Mouse (Mus musculus) adrenal gland, adult 2 months (tissue): ENCODE data around the gene Col3a1. TPM values are rescaled to one million over a fixed set of nuclear protein-coding genes. Genes with fewer than 3 reads are reported as not detected.
A peak's percentile ranks its signal among the peaks of the same experiment; 100 is the strongest.

Experiments
- DNase-seq: peaks from one replicate; pipeline ENCODE4 v3.0.0; 2021
- long read RNA-seq: library from polyadenylated mRNA; stranded (forward); transcript quantifications from one replicate; pipeline ENCODE4 v2.0.0, GENCODE M21; 2021
- polyA plus RNA-seq: library from polyadenylated mRNA; depleted of rRNA; stranded (reverse); fragments of >200 nt; gene quantifications from 2 replicates; pipeline ENCODE4 v1.2.3, GENCODE M21; 2012; rRNA removed
- total RNA-seq, 2 experiments: library from RNA; stranded (reverse); gene quantifications; 2 replicates each; pipeline ENCODE4 v1.2.3; 2021

Gene Col3a1
- total RNA-seq (100 to 1,000 TPM in 1 of 2 experiments, 10 to 100 TPM in 1; 72.7 to 156 TPM), polyA plus RNA-seq (13.0 and 15.8 TPM in 2 replicates)
- long read RNA-seq, full-length matches to known transcripts, result 220 of 252 reads
- long read RNA-seq, partial matches to known transcripts, result 22 of 252 reads
- long read RNA-seq, other reads (novel, unspliced or antisense), result 10 of 252 reads

DNA sequence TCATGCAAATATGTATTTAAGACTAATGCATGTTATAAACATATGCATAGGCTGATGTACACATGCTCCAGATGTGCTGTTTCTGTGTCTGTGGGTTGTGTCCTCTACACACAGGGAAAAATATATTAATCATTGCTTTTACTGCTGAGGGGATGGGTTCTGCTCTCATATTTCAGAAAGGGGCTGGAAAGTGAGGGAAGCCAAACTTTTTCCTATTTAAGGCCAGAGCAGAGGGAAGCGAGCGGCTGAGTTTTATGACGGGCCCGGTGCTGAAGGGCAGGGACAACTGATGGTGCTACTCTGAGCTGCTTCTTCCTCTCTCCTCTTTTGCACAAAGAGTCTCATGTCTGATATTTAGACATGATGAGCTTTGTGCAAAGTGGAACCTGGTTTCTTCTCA is at the start of gene Col3a1:
Col3a1 (plus strand) TSS at position 151 of the 400 bp plus-strand sequence.
- DNase-seq, result peak; percentile 6

DNA sequence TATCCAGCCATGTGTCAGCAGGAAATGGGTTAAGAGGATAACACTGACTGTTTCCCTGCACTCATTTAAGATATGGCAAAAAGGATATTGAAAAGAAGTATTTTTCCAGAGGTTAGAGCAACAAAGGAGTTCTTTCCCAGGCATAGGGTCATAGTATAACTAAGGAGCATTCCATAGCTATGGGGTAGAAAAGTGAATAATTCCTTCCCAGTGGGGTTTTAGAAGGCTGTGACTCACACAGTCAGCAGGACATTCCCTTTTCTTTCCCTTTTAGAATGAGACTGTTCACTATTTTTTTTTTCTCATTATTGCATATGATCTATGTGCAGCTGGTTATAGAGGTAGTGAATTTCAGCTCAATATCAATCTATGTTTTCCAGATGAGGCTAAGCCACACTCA is 41.9 kb upstream of the Col3a1 start:
- DNase-seq, result no peak

DNA sequence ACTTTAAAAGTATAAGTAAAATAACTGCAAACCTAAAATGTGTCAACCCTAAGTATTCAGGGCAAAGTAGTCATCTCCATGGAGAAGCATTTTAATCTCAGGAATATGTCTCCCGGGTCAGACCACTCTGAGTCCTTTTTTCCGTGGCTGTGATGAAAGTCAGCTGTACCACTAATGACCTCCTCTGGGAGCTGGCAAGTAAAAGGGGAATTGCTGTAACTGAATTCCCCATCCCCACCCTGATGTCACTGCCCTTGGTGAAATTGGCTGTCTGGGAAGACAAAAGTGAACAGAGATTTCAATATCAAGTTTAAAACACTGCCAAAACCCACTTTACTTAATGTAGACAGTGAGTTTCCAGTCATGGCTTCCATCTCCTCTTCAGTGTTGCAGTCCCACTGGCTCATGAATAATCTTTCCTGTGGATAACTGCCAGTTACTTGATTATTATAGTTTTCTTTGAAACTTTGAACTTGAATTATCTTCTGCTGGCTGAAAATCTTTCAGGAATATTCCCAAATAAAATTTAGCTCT is 35.3 kb upstream of the Col3a1 start:
- no peak for DNase-seq

DNA sequence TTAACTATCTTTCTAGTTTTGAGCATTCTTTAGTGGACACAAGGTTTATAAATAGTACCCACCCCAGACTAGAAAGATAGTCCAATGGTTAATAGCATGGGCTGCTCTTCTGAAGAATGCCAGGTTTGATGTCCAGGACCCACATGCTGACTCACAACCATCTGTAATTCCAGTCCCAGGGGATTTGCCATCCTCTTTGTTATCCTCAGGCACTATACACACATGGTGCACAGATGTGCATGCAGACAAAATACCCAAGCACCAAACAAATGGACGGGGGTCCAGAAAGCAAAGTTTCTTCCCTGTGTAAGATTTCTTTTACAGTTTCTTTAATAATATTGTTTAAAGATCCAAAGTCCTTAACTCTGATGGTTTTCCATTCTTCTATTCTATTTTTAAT is 23.4 kb upstream of the Col3a1 start:
- no peak for DNase-seq

DNA sequence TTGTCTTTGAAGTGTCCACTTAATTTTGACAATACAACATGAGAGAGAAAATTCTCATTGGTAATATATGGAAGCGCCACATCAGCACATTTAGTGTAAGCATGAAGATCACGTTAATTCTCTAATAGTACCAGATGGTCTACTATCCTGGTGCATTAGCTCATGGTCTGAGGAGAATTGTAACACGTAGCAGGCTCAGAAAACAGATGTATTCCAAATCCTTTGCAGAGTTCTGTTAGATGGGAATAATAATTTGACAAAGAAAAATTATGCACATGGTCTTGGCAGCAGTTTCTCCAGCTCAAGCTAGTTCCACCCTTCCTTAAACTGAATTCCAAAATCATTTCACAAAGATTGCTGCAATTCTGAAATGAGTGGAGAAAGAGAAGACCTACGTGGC is 21.3 kb upstream of the Col3a1 start:
- DNase-seq, result no peak

DNA sequence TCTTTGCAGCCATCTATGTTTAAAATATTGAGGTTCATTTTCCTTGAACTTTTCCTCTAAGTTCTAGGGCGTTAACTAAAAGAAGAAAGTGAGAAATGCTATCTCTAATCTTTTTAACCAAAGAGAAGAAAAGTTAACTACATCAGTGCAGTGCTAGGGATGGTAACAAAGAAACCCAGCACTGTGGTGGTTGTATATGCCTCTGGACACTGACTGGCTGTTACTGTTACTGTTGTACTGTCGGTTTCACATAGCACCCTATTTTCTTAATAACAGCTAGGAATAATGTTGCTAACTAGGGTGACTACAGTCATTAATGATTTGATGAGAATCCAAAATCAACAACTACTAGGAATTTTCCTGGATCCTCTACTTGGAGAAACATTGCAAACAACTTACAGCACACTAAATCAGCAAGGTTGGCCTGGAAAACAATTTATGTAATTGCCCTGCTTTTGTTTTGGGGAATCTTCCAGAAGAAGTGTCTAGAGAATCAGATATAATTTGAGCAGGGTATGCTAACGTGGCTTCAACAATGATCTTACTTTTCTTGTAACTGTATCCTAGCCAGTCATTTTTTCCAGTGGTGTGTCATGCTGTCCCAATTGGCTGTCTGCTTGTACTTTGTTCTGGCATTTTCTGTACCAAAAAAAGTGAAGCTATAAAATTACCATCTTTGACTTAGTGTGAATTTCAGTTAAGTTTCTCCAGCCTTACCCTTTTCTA is 11.8 kb upstream of the Col3a1 start:
- DNase-seq, result no peak

DNA sequence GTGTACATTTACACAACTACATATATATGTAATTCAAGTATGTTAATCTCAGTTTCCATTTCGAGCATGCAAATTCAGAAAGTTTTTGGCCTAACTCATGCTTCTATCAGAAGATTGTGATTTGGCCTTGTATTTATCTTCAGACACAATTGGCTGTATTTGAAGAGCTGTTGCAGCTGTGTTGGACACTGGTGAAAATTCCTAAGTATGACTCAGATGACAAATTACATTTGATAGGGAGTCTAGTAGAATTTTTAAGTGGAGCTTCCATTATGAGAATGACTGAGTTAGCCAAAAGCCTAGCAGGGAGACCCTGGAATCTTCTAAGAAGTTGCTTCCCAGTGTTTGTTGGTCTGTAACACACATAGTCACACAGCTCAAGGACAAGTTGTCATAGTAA is 7.1 kb upstream of the Col3a1 start:
- peak; percentile 13 for DNase-seq

DNA sequence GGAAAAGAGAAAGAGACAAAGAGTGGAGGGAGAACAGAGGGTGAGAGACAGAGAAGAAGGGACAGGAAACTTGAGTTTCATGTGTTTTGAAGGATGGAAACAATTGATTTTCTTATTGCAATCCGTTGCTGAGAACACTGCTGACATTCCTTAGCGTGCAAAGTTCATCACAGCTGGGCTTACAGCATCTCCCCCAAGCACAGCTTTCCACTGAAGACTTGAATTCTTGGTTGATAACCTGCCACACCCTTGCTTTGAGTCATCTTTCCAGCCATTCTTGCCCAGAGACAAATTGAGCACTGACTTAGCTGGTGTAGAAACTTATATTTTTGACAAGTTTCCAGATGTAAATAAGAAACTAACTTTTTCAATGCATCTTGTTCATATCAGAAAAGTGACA is 2.3 kb upstream of the Col3a1 start:
- no peak for DNase-seq

DNA sequence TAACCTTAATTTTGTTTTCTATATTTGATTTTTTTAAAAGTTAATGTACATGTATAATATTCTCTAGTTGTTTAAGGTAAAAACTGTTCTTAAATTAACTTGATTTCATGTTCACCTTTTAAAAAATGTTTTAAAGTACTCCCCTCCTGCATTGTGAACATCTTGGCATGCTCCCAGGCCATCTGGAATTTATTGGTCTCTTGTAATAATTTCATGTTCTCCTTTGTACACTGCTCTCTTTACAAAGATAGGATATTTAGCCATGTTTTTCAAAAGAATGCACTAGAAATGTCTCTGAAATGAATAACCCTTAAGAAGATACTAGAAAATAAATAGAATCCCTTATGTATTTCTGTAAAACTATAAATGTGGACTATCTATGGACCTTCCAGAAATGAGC is 624 bp downstream of the Col3a1 start:
- no peak for DNase-seq

DNA sequence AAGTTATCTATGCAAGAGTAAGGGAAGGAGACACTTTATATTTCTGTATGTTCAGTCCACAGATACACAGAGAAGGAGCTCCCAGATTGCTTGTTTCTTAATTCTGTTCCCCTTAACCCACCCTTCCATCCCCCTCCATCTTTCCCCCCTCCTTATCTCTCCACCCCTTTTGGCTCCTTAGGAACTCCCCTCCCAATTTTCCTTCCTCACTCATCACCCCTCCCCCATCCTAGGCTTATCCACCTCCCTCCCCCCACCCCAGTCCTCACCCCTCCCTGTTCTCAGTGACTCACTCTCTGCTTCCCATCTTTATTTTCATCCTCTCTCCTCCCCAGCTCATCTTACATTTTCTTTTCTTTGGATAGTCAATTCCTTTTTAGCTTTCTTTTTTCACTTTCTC is 1.5 kb downstream of the Col3a1 start:
- DNase-seq, result no peak

DNA sequence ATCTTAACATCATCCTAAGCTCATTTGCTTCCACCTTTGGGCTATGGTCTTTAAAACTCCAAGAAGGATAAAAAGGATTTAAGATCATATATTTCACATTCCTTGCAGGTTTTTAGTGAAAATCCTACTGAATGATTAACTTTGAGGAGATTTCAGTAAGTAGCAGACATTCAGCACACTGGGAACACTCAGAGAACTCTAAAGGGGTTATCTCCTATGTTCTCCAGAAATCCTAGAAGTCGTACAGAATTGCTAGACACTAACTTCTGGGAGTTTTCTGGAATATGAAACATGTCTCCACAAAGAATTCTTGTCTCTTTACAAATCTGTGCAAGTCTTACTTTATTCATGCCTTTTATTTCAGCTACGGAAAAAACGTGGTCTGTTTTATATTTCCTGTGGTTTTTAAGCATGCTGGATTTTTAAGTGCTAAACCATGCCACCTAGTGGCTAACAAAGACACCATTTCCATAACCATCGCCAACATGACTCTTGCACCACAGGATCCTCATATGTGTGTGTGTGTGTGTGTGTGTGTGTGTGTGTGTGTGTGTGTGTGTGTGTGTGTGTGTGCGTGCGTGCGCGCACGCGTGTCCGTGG is 2.5 kb downstream of the Col3a1 start:
- peak; percentile 25 for DNase-seq

DNA sequence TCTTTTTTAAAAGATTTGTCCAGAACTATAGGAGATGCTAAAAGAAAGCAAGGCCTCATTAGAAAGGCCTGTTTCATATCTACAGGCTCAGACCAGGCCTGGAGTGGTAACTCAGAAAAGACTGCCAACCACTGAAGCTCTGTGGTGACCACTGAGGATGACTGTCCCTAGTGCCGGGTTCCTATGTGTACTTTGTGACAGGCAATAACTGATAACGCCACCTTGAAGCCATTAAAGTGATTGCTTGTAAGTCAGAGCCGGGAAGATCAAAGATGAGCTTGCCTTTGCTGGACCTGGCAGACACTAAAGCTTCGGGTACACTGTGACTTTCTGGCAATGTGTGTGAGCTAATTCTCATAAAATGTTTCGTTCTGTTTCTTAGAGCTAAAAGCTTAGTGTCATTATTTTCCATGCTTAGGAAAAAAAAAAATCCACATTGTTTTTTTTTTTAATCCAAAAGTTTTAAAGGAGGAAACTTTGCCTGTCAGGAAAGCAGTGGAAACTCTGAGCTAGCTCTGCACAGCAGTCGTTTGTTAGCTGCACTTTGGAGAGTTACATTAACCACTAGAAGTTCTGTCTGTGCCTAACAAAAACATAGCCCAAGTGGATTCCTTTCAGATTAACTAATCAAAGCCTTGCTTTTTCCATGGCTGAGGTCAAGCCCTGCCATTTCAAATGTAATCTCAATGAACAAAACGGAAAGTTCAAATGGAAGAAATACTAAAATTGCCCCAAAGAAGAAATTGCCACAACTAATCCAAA is 4.6 kb downstream of the Col3a1 start:
- no peak for DNase-seq

DNA sequence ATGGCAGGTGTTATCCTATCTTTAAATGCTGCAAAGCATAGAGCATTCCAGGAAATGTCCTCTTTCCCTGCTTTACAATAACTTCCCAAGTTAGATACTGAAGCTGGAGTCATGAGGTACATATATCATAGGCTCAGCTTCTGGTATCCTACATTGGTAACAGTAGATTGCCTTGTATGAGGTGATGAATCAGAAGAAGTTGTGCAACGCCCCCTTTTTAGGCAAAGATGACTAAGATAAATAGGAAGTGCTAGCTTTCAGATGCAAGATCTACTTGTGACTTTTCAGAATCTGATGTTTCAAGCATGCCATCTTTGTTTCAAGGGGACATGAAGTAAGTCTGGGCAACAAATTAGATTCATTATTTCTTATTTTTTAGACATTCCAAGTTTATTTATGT is 6.9 kb downstream of the Col3a1 start:
- DNase-seq, result no peak

DNA sequence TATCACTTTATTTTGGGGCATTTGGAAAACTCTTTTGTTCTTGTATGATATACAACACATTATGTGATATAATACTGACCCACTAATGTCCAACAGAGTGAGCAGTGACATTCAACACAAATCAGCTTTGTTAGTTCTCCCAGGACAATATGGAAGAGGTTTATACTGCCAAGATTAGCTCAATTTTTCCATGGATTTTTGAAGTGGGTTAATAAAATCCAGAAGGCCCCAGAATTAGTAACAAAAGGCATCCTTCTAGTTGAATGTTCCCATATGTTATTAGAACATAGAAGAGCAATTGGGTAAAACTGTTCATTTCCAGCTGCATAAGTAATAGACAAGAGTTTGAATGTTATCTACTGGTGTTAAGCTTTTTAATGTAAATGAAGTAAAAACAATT is 9.5 kb downstream of the Col3a1 start:
- no peak for DNase-seq

DNA sequence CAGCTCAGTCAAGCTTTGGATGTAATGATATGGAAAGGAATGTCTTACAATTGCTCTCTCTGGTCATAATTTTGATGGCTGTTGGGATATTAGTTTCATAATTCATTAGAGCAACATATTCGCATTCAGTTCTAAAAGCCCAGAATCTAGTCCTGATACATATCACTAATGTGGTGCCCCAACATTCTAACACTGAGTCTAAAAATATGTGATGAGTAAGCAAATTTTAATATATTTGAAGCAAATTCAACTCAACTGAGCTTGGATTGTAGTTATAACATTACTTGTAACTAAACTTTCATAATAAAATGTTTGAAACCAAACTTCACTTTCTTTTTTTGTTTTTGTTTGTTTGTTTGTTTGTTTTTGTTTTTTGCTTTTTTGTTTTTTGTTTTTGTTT is 17.8 kb downstream of the Col3a1 start:
- DNase-seq, result no peak

DNA sequence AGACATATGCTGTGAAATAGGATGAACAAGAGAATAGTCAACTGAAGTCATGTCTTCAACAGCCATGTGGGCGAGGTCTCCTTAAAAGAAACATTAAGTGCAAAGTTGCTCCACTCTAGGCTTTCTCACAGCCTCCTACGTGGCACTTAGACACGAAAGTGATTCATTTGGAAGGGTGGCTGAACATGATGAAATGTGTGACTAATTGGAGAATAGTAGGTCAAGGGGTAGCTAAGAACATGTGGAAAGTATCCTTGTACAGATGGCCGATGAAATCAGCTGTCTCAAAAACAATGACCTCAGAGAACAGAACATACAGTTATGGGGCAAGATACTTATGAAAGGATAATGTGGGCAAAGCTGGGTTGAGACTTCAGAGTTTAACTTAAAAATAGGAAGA is 44.6 kb downstream of the Col3a1 start:
- peak; percentile 50 for DNase-seq

DNA sequence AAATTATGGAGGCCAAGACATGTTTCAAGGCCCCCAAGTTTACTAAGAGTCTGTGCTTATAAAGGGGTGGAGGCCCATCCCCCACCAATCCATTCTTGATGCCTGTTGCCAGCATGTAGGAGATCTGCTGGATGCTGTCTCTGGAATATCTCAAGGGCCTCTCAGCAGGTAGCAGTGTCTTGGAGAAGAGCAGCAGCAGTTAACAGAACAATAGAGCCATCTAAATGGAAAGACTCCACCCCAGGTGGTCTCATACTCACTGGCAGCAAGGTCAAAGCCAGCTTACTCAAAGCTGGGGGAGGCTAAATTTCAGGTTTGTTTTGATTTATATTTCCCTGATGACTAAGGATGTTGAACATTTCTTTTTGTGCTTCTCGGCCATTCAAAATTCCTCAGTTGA is 46.7 kb downstream of the Col3a1 start:
- no peak for DNase-seq

DNA sequence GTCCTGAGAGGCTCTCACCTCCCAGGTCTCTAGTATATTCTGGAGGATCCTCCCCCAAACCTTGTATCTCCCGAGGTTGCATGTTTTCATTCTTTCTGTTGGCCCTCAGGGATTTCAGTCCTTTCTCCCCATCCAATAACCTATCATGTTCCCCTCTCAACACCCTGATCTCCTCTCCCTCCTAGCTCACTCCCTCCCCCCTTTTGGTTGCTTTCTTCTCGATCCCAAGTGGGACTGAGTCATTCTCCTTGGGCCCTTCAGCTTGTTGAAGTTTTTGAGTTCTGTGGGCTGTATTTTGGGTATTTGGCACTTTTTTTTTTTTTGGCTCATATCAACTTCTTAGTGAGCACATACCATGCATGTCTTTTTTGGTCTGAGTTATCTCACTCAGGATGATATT is 47.8 kb downstream of the Col3a1 start:
- no peak for DNase-seq

DNA sequence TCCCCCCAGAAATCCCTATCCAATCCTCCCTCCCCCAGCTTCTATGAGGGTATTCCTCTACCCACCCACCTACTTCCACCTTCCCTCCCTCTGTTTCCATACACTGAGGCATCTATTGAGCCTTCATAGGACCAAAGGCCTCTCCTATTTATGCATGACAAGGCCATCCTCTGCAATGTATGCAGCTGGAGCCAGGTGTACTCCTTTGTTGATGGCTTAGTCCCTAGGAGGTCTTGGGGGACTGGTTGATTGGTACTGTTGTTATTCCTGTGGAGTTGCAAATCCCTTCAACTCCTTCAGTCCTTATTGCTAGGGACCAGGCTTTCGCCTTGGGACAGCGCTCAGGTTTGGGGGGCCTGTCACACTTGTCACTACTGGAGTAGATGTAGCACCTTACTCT is 48.3 kb downstream of the Col3a1 start:
- no peak for DNase-seq

DNA sequence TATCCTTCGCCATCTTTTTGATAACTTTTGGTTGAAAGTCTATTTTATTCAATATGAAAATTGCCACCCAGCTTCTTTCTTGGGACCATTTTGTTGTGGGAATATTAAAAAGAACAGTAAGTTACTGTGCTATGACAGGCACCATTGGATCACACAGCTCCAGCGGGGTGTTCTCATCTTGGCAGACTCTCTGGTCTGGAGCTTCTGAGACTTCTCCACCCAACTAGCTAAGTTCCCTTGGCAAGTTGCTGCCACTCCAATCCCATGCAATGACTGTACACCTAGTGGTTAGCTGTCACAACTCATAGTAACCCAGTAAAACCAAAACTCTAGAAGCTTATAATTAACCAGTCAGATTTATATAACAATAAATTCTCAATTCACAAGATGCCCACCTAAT is 51.9 kb downstream of the Col3a1 start:
- DNase-seq, result no peak

DNA sequence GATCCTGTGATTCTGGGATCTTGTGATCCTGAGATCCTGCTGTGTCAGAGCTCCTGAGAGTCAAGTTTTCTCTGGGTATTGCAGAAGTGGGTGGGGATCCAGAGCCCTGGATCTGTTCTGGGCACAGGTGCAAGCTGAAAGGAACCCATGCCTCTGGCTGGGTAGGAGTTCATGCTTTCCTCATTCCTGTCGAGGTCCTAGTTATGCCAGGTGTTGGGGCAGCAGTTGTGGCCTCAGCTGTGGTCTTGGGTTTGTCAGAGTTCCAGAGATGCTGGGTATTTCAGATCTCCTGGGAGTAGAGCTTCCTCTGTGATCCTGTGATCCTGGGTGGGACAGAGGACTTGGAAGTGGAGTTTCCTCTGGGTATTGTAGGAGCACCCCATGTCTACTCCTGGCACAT is 54.1 kb downstream of the Col3a1 start:
- DNase-seq, result no peak

DNA sequence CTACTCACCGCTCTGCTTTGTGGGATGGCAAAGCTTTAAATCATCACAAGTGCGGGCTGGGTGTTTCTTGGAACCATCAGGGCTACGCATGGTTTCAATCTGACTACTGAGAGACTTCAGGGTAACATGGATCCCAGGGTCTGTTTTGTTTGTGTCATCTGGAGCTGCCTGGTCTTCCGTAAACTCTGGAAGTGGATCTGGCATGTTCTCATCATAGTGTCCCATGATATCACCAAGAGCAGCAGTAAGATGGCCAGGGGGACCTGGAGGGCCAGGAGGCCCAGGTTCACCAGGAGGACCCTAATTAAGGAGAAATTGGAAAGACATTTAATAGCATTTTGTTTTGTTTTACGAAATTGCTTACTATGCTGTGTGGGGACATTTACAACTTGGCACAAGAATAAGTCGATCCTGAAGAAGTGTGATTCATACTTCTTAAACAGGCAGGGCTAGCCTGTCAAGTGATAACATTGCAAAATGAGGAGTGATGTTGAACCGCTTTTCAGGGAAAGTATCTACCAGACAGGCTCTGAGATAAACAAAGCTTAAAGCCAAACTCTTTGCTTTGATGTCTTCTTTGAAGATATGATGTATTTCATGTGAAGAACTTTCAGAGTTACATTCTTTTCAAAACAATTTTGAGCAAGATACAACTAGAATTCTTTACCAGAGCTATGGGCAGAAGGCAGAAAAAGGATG is 68.8 kb downstream of the Col3a1 start:
- DNase-seq, result no peak
